Mouse (Mus musculus) gastrocnemius, adult 18-20 months (tissue): ENCODE data around the gene Il9r. TPM values are rescaled to one million over a fixed set of nuclear protein-coding genes. Genes with fewer than 3 reads are reported as not detected.

Experiments used
- DNase-seq: peaks from one replicate; pipeline ENCODE4 v3.0.0; 2021; ENCODE audit warnings: low spot score
- total RNA-seq, 2 experiments: library from RNA; stranded (reverse); gene quantifications; 2 replicates each; pipeline ENCODE4 v1.2.3; 2021

The Il9r gene
- total RNA-seq, 2 experiments from 2014 or later, result not detected

- no peak for DNase-seq
These were observed 39.7 kb downstream of the Il9r start for GRCm38 (mm10) chr11:32160341-32160740.

DNA sequence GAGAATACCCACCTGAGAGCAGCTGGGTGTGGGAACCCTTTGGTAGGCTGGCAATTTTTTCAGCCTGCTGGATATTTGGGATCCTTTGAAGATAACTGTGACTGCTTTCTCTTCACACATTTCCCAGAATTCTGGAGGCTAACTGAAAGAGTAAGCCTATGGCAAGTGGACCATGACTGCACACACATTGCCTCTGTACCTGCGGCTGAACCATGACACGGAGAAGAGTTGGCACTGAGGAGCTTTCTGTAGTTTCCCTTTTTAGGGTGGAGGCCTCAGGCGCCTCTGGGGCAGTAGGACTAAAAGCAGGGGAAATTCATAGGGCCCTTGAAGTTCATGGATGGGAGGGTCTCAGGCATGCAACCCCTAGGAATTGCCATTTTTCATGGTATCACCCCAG is 40.9 kb downstream of the Il9r start:
- DNase-seq, result no peak

- DNase-seq, result no peak
These were observed 42.1 kb downstream of the Il9r start for GRCm38 (mm10) chr11:32157791-32158594.

- no peak for DNase-seq
These were observed 43.0 kb downstream of the Il9r start for GRCm38 (mm10) chr11:32156854-32157630.

DNA sequence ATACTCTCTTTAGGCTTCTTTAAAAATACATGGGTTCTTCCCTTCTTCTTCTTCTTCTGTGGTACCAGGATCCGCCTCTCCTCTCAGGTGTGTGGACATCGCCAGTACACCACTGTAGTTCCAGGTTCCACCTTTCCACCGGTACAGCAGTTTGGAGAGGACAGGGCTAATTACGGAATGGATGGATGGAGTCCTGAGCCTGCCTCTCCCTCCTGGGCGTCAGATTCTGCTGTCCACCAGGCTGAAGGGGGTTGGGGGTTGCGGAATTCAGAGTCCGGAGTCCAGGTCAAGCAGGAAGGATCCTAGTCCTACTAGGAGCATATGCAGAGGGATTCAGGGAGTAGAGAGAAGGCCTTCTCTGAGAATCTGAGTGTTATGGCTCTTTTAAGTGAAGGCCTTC is 46.9 kb downstream of the Il9r start:
- DNase-seq, result no peak

DNA sequence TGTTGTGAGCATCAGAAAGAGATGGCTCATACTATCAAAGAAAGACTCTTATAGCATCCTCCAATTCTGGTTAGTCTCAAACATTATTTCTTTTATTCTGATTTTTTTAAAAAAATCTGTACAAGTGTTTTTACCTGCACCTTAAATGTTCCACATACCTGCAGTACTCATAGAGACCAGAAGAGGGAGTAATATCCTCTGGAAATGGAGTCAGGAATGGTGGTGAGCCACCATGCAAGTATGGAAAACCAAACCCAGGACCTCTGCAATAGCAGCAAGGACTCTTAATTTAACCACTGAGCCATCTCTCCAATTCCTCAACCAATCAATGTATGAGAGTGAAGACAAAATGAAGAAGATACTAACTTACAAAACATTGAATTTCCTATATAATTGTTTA is 47.3 kb downstream of the Il9r start:
- no peak for DNase-seq

DNA sequence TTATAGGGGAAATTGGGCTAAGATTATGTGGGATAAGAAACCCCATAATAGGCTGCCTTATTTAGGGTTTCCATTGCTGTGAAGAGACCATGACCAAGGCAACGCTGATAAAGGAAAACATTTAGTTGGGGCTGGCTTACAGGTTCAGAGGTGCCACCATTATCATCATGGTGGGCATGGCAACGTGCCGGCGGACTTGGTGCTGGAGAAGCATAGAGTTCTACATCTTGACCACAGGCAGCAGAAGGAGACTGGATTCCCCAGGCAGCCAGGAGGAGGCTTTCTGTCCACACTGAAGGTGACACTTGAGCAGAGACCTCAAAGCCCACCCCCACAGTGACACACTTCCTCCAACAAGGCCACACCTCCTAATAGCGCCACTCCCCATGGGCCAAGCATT is 48.8 kb downstream of the Il9r start:
- DNase-seq, result no peak

- DNase-seq, result no peak
These were observed 50.5 kb downstream of the Il9r start for GRCm38 (mm10) chr11:32149605-32150004.

DNA sequence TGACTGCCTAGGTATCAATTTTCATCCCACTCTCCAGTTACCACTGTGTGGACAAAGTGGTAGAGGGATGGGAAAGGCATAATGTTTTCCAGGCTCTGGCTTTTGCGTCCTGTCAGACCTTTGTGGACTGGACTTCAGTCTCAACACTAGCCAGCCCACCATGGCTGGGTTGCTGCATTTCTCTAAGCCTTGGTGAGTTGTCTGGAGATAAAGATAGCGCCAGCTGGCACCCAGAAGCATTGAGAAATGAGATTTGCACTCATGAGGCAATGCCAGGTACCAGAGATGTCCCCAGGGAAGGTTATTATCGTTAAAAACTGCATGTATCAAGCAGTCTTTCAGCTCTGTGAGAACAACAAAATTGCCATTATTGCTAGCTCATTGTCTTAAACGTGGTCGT is 57.3 kb downstream of the Il9r start:
- DNase-seq, result no peak

DNA sequence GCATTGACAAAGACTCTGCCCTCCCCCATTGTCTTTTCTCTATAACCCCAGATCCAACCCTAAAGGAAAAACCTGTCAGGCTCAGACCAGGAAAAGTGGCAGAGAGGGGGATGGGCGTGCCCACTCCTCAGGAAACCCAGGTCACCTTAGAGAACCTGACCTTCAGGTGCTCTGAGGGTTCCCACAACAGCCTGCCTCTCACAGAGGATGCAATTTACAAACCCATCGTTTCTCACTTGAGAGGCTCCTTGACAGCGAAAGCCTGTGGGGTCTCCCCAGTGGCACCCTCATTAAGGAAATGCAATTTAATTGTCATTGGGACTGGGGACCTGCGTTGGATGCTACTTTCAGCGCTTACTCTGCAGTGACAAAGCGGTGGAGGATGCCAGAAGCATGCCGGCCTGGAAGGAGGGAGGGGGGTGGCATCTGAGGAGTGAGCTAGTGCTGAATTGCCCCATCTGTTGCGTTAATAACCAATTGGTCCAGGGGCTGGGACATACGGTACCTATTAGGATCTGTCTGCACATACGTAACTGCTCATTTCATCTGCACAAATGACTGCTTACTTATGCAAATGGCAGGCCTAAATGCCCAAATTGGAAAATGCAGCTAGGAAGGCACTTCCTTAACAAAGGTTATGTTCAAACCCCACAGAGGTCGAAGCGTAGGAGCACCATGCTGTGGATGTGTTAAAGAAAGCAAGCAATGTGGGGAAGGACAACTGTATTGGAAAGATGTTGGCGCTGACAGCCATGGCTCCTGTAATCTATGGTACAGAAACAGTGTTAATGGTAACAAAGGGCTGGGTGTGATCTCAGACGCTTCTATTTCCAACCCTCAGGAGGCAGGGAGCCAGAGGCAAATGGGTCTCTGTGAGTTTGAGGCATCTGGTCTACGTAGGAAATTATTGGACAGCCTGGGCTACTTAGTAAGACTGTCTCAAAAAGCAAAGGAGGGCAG is 58.2 kb downstream of the Il9r start:
- no peak for DNase-seq

- peak; percentile 60 for DNase-seq
These were observed 59.0 kb downstream of the Il9r start for GRCm38 (mm10) chr11:32141034-32141433.

GRCm38 (mm10) chr11:32139528-32139961 is 60.5 kb downstream of the Il9r start:
- no peak for DNase-seq

DNA sequence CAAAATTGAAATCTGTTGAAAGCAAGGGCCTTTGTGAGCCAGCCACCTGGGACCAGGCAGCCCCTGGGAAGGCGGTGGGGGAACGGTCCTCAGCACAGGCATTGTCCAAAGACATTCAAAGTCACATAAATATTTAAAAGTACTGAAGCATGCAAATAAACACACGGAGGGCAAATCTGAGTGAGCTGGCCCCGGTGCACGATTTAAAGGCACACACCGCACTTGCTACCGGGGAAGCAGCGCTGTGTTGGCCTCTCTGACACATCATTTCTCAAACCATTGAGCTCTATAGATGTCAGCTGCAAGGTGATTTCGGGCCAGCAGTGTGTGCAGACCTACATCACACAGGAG is 61.5 kb downstream of the Il9r start:
- no peak for DNase-seq

DNA sequence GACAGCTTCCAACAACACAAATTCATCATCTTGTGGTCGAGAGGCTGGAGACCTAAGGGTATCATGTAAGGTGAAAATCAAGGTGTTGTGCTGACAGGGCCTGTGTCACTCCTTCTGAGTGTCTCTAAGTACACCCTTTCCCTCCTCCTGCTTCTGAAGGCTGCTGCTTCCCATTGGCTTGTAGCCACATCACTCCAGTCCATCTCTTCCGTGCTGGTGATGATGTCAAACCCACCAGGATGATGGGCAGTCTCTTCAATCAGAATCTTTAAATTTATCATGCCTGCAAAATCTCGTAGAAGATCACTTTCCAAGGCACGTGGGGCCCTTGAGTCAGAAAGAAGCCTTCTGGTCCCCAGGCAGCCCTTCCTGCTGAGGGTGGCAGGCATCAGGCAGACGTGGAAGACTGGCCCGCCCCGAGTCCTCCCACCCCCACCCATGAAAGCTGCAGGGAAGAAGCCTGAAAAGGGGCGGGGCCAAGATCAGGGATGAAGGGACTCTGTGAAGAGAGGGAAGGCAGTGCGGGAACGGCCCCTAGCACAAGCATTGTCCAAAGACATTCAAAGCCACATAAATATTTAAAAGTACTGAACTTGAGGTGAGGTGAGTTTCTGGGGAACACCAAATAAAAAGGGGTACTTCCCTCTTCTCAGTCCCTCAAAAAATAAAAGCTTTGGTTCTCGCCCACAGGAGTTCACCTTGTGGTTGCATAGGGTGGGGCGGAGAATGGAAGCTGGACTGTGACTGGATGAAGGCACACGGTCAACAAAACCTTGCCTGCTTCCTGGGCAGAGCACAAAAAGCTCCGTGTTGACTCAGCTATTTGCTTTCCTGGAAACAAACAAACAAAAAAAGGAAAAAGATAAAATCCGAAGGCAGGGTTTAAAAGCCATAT is 62.1 kb downstream of the Il9r start:
- no peak for DNase-seq

Other genes starting within 250 kb of the Il9r start
- gene 4930524B15Rik, start 234.7 kb downstream of the Il9r start, total RNA-seq, result not detected
- gene Nsg2, start 199.8 kb downstream of the Il9r start, total RNA-seq, result not detected
- gene Snrnp25, start 5.1 kb upstream of the Il9r start, total RNA-seq, result 10 to 100 TPM in 1 of 2 experiments, 1 to 10 TPM in 1; 9.3 to 12.1 TPM
- gene Rhbdf1, start 22.0 kb upstream of the Il9r start, total RNA-seq, result 10 to 100 TPM; 17.8 to 17.9 TPM
- gene Mpg, start 26.2 kb upstream of the Il9r start, total RNA-seq, result 1 to 10 TPM; 4.1 to 4.4 TPM
- 10 to 100 TPM; 20.1 to 27.4 TPM for gene Nprl3, start 67.4 kb upstream of the Il9r start, total RNA-seq
- not detected for gene Hba-x, start 76.1 kb upstream of the Il9r start, total RNA-seq
- gene Hba-a1, start 83.2 kb upstream of the Il9r start, total RNA-seq, result 100 to 1,000 TPM; 316 to 399 TPM
- gene Hbq1b, start 86.7 kb upstream of the Il9r start, total RNA-seq, result not detected
- gene Hba-a2, start 96.2 kb upstream of the Il9r start, total RNA-seq, result 100 to 1,000 TPM; 266 to 304 TPM
- gene Hbq1a, start 99.8 kb upstream of the Il9r start, total RNA-seq, result not detected
- gene Sh3pxd2b, start 147.5 kb upstream of the Il9r start, total RNA-seq, result 1 to 10 TPM; 4.2 to 4.6 TPM